Mouse (Mus musculus) embryonic facial prominence, embryonic 14.5 days (tissue): ENCODE measurements around the gene Zfyve1. TPM values are rescaled to one million over a fixed set of nuclear protein-coding genes. Genes with fewer than 3 reads are reported as not detected.

Experiments used
- ATAC-seq: fragments of 200-750 bp; cut with Nextera tagmentation; 2 replicates; pipeline ENCODE4 v1.8.0; 2017; ENCODE audit warnings: low read depth, moderate number of reproducible peaks, moderate TSS enrichment
- DNase-seq: peaks from one replicate; pipeline ENCODE4 v3.0.0-alpha.2; 2015; ENCODE audit warnings: low spot score
- H3K27ac ChIP-seq: fragments of 300-500 bp; sonication (generic); replicated peaks from 2 replicates; pipeline ENCODE4 v1.5.1; 2014; ENCODE audit warnings: low read depth, mild to moderate bottlenecking, low read length, moderate library complexity
- H3K27me3 ChIP-seq: fragments of 300-500 bp; sonication (generic); replicated peaks from 2 replicates; pipeline ENCODE4 v1.6.1; 2014; ENCODE audit warnings: low read length; ENCODE audit not compliant: control insufficient read depth, insufficient read depth
- H3K36me3 ChIP-seq: fragments of 300-500 bp; sonication (generic); 2 replicates; pipeline ENCODE4 v1.6.1; 2014; ENCODE audit warnings: low read length, mixed read lengths; ENCODE audit not compliant: control insufficient read depth, insufficient read depth
- H3K4me1 ChIP-seq: fragments of 300-500 bp; sonication (generic); 2 replicates; pipeline ENCODE4 v1.6.1; 2014; ENCODE audit warnings: antibody characterized with exemption, low read length; ENCODE audit not compliant: control insufficient read depth, insufficient read depth
- H3K4me2 ChIP-seq: fragments of 300-500 bp; sonication (generic); 2 replicates; pipeline ENCODE4 v1.6.1; 2014; ENCODE audit warnings: low read depth, mild to moderate bottlenecking, low read length, moderate library complexity, mixed read lengths
- H3K4me3 ChIP-seq: fragments of 300-500 bp; sonication (generic); 2 replicates; pipeline ENCODE4 v1.5.1; 2014; ENCODE audit warnings: low read depth, mild to moderate bottlenecking, low read length
- H3K9ac ChIP-seq: fragments of 300-500 bp; sonication (generic); 2 replicates; pipeline ENCODE4 v1.6.1; 2014; ENCODE audit warnings: low read depth, mild to moderate bottlenecking, low read length, moderate library complexity, mixed read lengths
- H3K9me3 ChIP-seq: fragments of 300-500 bp; sonication (generic); 2 replicates; pipeline ENCODE4 v1.6.1; 2016; ENCODE audit warnings: low read length; ENCODE audit not compliant: control insufficient read depth
- WGBS: fragments of 180-500 bp; shearing (Covaris S2); extraction: QIAGEN DNeasy Blood & Tissue Kit; methylation state at CpG from one replicate; pipeline ENCODE4 v1.1.7; 2014; 5-methylcytosine and 5-hydroxymethylcytosine counted together
- polyA plus RNA-seq: library from polyadenylated mRNA; unstranded; fragments of >200 nt; fragmentation: Nextera tagmentation; extraction: Ambion mirVana; gene quantifications from 2 replicates; pipeline ENCODE4 v1.2.1, GENCODE M21; 2014

Zfyve1 gene
- polyA plus RNA-seq, 1 experiment from 2014 or later = 18.6 TPM

DNA sequence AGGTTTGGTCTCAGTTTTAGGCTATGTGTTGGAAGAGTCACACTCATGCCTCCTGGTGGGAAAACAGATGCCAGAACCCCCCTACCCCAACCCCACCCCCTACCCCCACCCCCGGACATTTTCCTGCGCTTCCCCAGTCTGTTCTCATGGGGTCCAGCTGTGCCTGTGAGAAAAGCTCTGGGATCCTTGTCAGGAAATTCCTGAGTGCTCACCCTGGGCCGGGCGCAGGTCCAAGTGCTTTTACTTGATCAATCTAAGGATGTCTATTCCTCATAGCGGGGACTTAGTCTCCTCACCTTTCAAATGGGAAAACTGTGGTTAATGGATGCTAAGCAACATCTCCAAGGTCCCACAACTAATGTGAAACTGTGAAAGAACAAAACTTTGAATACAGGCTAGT, 83.8 kb downstream of the Zfyve1 start:
- no peaks in the 10 kb centered on the region for H3K36me3 ChIP-seq
- H3K4me1 ChIP-seq = peaks cover 8% of the 10 kb centered on the region
- peak; percentile 49; the same call in 1 of the 2 replicates for ATAC-seq
- H3K4me3 ChIP-seq = no peak overlapping the region
- WGBS = 14% methylated on average over 5 of the region's 5 CpGs
- no peaks in the 10 kb centered on the region for H3K9me3 ChIP-seq
- no peak overlapping the region for H3K9ac ChIP-seq
- H3K27me3 ChIP-seq = no peaks in the 10 kb centered on the region
- DNase-seq = peak; percentile 79
- H3K27ac ChIP-seq = no peak overlapping the region
- 0 out of 2 replicates have a peak overlapping the region, but pooled peaks have one; percentile 2 for H3K4me2 ChIP-seq

DNA sequence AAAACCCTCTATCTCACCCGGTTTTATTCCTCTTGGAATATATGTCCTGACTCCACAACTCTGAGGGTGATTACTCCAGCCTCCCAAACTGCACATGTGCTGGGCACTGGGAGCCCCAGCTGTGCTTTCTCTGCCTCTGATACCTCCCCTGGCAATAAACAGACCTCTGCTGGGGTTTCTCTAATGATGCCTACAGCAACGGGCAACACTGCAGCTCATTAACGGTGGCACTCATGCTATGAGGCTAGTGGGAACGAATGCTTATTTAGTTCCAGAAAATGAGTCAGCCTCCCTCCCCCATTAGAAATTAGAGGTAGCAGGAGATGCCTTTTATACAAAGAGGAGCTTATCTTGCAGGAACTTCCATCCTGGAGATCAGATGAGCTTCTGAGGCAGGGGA, 84.2 kb downstream of the Zfyve1 start:
- Histone ChIP-seq H3K9me3 (no peaks in the 10 kb centered on the region), H3K27ac (no peak overlapping the region), H3K4me1 (peaks cover 8% of the 10 kb centered on the region), H3K9ac (no peak overlapping the region), H3K27me3 (no peaks in the 10 kb centered on the region), H3K4me3 (no peak overlapping the region), H3K4me2 (0 out of 2 replicates have a peak overlapping the region, but pooled peaks have one; percentile 2), H3K36me3 (no peaks in the 10 kb centered on the region)
- 28% methylated on average over 4 of the region's 4 CpGs for WGBS
- DNase-seq (peak; percentile 65), ATAC-seq (peak; percentile 58)

DNA sequence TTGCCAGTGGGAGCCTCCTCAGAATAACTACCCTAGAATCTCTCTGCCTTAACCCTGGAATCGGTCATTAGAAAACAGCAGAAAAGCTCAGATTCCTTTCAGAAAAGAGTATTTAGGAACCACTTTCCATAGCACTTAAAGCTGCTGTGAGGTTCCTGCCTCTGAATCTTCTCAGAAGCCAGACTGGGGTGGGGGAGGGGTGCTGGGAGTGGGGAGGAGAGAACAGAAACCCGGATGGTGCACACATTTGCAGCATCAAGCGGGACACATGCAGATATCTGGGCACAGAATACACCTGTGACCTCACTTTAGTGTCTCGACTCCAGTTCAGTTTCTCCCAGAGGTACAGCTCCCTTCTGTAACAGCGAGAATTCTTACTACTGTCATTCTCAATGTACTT, 86.4 kb downstream of the Zfyve1 start:
- no peak overlapping the region for H3K9ac ChIP-seq
- no peak overlapping the region for H3K4me2 ChIP-seq
- H3K36me3 ChIP-seq = no peaks in the 10 kb centered on the region
- WGBS = 80% methylated on average over 5 of the region's 5 CpGs
- ATAC-seq (no peak), DNase-seq (no peak)
- H3K4me3 ChIP-seq = no peak overlapping the region
- H3K27ac ChIP-seq = no peak overlapping the region
- H3K4me1 ChIP-seq = peaks cover 8% of the 10 kb centered on the region
- H3K9me3 ChIP-seq = no peaks in the 10 kb centered on the region
- no peaks in the 10 kb centered on the region for H3K27me3 ChIP-seq

DNA sequence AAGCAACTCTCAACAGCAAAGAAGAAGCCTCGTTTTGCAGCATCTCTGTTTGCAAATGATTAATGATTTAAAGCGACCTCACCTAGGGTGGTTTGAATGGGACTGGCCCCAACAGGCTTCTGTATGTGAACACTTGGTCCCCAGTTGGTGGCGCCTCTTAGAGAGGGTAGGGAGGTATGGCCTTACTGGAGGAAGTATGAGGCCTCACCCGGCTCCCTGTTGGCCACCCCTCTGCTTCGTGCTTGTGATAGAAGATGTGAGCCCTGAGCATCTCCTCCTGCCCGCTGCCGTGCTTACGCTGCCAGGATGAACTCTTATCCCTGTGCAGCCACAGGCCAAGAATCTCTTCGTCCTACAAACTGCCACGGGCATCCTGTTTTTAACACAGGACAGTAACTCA, 90.5 kb downstream of the Zfyve1 start:
- H3K4me2 ChIP-seq = no peak overlapping the region
- H3K27me3 ChIP-seq = no peaks in the 10 kb centered on the region
- H3K9me3 ChIP-seq = no peaks in the 10 kb centered on the region
- no peak overlapping the region for H3K9ac ChIP-seq
- ATAC-seq (no peak), DNase-seq (no peak)
- WGBS = 78% methylated on average over 10 of the region's 10 CpGs
- no peak overlapping the region for H3K4me3 ChIP-seq
- no peaks in the 10 kb centered on the region for H3K4me1 ChIP-seq
- no peaks in the 10 kb centered on the region for H3K36me3 ChIP-seq
- H3K27ac ChIP-seq = no peak overlapping the region

DNA sequence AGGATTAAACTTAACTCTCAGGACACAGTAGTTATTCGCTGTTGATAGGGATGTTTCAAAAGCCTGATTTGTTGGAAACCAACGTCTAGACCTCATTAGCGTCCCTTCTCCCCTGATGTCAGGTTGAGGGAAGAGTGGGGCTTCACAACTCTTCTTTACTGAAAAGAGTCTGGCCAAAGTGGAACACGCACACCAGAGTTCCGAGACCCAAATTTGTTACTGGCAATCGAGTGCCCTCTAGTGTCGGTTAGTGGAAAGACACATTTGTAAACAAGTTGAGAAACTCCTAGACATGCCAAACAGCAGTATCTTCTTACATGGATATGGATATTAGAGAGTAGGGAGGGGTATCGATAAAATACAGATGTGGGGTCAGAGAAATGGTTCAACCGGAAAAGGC, 94.8 kb downstream of the Zfyve1 start:
- WGBS = 6% methylated on average over 9 of the region's 9 CpGs
- Histone ChIP-seq H3K4me1 (no peaks in the 10 kb centered on the region), H3K4me2 (no peak overlapping the region), H3K4me3 (no peak overlapping the region), H3K27ac (no peak overlapping the region), H3K9ac (no peak overlapping the region), H3K9me3 (no peaks in the 10 kb centered on the region), H3K27me3 (no peaks in the 10 kb centered on the region), H3K36me3 (no peaks in the 10 kb centered on the region)
- ATAC-seq (peak; percentile 53; the same call in 1 of the 2 replicates), DNase-seq (peak; percentile 87)

DNA sequence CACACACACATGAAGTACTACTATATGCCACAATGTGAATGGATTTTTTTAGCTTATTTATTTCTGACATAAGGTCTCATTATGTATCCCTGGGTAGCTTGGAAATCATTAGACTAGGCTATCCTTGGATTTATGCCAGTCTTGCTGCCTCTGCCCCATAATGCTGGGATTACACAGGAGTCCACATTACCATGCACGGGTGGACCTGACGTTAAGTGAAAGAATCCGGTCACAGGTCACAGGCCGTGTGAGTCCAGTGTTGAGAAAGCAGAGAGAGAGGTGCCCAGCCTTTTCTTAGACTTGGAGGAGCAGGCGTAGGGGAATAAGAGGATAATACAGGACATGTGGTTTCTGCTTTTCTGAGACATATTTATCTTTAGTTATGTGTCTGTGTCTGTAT, 97.8 kb downstream of the Zfyve1 start:
- ATAC-seq = no peak
- WGBS = 71% methylated on average over 5 of the region's 5 CpGs
- no peaks in the 10 kb centered on the region for H3K36me3 ChIP-seq
- no peaks in the 10 kb centered on the region for H3K27me3 ChIP-seq
- no peaks in the 10 kb centered on the region for H3K9me3 ChIP-seq
- H3K4me3 ChIP-seq = no peak overlapping the region
- DNase-seq = no peak
- H3K4me2 ChIP-seq = no peak overlapping the region
- no peak overlapping the region for H3K27ac ChIP-seq
- H3K4me1 ChIP-seq = no peaks in the 10 kb centered on the region
- no peak overlapping the region for H3K9ac ChIP-seq

DNA sequence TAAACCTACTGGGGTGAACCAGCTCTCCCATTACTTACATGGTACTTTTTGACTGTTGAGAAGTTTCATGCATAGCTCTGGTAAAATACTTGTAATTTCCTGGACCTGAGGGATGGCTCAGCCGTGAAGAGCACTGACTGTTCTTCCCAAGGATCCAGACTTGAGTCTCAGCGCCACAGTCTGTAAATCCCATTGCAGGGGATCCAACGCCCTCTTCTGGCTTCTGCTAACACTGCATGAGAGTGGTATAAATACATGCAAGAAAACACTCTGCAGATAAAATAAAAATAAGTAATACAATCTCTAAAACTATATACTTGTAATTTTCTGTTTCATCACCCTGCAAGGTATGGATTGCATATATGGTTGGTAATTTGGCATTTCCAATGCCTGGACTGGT, 99.1 kb downstream of the Zfyve1 start:
- DNase-seq (no peak), ATAC-seq (no peak)
- H3K4me3 ChIP-seq = no peak overlapping the region
- H3K27ac ChIP-seq = no peak overlapping the region
- H3K4me1 ChIP-seq = no peaks in the 10 kb centered on the region
- no peaks in the 10 kb centered on the region for H3K9me3 ChIP-seq
- WGBS = 80% methylated on average over 3 of the region's 3 CpGs
- H3K4me2 ChIP-seq = no peak overlapping the region
- no peaks in the 10 kb centered on the region for H3K27me3 ChIP-seq
- no peaks in the 10 kb centered on the region for H3K36me3 ChIP-seq
- H3K9ac ChIP-seq = no peak overlapping the region

DNA sequence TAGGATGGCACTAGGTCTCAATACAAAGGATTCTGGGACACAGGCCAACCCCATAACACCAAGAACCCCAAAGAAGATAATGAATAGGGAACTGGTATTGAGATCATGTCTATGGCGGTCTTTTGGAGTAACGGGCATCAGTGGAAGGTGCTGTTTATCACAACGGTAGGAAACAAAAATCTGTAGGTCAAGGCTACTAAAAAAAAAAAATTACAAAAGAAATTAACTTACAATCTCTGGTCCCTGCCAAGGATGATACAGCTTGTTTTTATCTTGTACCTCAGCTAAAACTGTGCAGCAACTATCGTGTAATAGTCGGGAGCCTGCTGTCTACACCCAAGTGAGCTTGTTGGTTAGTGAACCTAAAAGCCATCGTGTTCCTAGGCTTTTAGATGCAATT, 100.3 kb downstream of the Zfyve1 start:
- WGBS = 90% methylated on average over 6 of the region's 6 CpGs
- ATAC-seq (no peak), DNase-seq (no peak)
- Histone ChIP-seq H3K27ac (no peak overlapping the region), H3K9ac (no peak overlapping the region), H3K27me3 (no peaks in the 10 kb centered on the region), H3K4me2 (no peak overlapping the region), H3K4me1 (no peaks in the 10 kb centered on the region), H3K4me3 (no peak overlapping the region), H3K9me3 (no peaks in the 10 kb centered on the region), H3K36me3 (no peaks in the 10 kb centered on the region)
